Mouse (Mus musculus): ENCODE results near the gene Dthd1. TPM values are rescaled to one million over a fixed set of nuclear protein-coding genes. Genes with fewer than 3 reads are reported as not detected.

The Dthd1 gene
- polyA plus RNA-seq, 1 experiment from 2014 or later, result not detected

DNA sequence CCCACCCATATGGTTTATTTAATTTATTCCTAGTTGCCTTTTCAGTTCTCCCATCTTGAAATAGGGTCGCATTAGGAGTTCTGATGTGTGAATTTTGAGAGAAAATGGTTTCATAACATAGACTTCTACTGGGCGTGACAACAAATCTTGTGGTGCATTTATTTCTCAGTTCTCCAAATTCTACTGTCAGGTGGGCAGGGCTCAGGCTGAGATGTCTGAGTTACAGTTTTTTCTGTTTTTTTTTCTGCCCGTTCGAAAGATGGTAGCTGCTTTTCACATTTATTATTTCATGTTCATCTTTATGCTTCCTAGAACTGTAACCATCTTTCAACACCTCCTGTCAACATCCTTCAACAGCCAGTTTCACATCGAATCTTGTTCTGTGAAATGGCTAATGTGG lies 95.5 kb downstream of the Dthd1 start:
- DNase-seq (ENCODE audit: low spot score) (no peak), ATAC-seq (no peak)
- WGBS, result 87% methylated on average over 5 of the region's 5 CpGs
- H3K9ac ChIP-seq (ENCODE audit: low read length), result no peak overlapping the region
- H3K4me2 ChIP-seq (ENCODE audit: low read length), result no peak overlapping the region
- no peak overlapping the region for H3K4me3 ChIP-seq (ENCODE audit: low read depth, low read length)
- no peaks in the 10 kb centered on the region for H3K4me1 ChIP-seq (ENCODE audit: control insufficient read depth, insufficient read depth, low read length)
- H3K36me3 ChIP-seq (ENCODE audit: control insufficient read depth, insufficient read depth, low read length), result no peaks in the 10 kb centered on the region
- H3K27ac ChIP-seq (ENCODE audit: low read depth, low read length), result no peak overlapping the region
- no peaks in the 10 kb centered on the region for H3K9me3 ChIP-seq (replicated peaks; ENCODE audit: control insufficient read depth, low read length)
- H3K27me3 ChIP-seq (replicated peaks; ENCODE audit: control insufficient read depth, insufficient read depth, low read length), result no peaks in the 10 kb centered on the region

DNA sequence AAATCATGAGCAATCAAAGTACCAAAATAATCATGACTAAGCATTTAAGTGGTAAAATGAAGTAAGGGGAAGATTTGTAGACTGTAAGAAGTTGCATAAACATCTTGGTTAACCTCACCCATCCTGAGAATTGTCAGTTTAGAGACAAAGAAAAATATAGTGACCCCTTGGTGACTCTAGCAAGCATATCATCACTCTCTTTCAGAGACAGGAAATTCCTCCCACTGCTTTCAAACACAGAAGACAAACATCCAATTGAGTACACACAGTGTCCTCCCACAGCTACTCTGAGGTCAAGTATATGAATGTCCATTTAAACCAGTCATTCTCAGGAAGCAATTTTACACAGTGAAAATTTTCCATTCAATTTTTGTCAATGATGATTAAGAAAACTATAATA lies 111.0 kb downstream of the Dthd1 start:
- DNase-seq (ENCODE audit: low spot score), result no peak
- Histone ChIP-seq H3K36me3 (ENCODE audit: control insufficient read depth, insufficient read depth, low read length) (no peaks in the 10 kb centered on the region), H3K4me2 (ENCODE audit: low read length) (no peak overlapping the region), H3K4me3 (ENCODE audit: low read depth, low read length) (no peak overlapping the region), H3K9ac (ENCODE audit: low read length) (no peak overlapping the region), H3K27me3 (replicated peaks; ENCODE audit: control insufficient read depth, insufficient read depth, low read length) (no peaks in the 10 kb centered on the region), H3K27ac (ENCODE audit: low read depth, low read length) (no peak overlapping the region), H3K4me1 (ENCODE audit: control insufficient read depth, insufficient read depth, low read length) (no peaks in the 10 kb centered on the region), H3K9me3 (replicated peaks; ENCODE audit: control insufficient read depth, low read length) (no peaks in the 10 kb centered on the region)
- ATAC-seq, result no peak

Other genes starting within 250 kb of the Dthd1 start
- 2.0 and 2.9 TPM in 2 replicates for gene Arap2, start 47.7 kb upstream of the Dthd1 start, polyA plus RNA-seq (2014; fragmentation: Nextera tagmentation; extraction: Ambion mirVana)

Data from forebrain, embryonic 14.5 days (tissue).